Mouse (Mus musculus): ENCODE measurements around the gene Atmin. TPM values are rescaled to one million over a fixed set of nuclear protein-coding genes. Genes with fewer than 3 reads are reported as not detected.

Gene Atmin
- total RNA-seq, 1 experiment = 19.9 TPM

- no peak overlapping the region for H3K27ac ChIP-seq (ENCODE audit: insufficient read depth, low read depth, low read length, poor library complexity, severe bottlenecking)
- H3K36me3 ChIP-seq (ENCODE audit: control insufficient read depth, insufficient read depth, low read length, poor library complexity, severe bottlenecking) = peaks cover 27% of the 10 kb centered on the region
- no peak for TF ChIP-seq ZC3H11A (IDR thresholded peaks at IDR 0.05; ENCODE audit: borderline replicate concordance, low read depth, low read length)
- TF ChIP-seq ZNF384 (IDR thresholded peaks at IDR 0.05; ENCODE audit: low read depth, low read length) = no peak
- no peak for TF ChIP-seq MAFK (IDR thresholded peaks at IDR 0.05; ENCODE audit: insufficient read depth, low read depth, low read length)
- TF ChIP-seq CHD2 (IDR thresholded peaks at IDR 0.05; ENCODE audit: low read depth, low read length) = no peak
- no peak for TF ChIP-seq HCFC1 (IDR thresholded peaks at IDR 0.05; ENCODE audit: borderline replicate concordance, insufficient read depth, low read length)
- H3K4me3 ChIP-seq (ENCODE audit: insufficient read depth in 1 of 2, low read depth in 1 of 2, low read length in 2 of 2, poor library complexity in 1 of 2, severe bottlenecking in 1 of 2) = no peak overlapping the region
- no peak overlapping the region for H3K9ac ChIP-seq (ENCODE audit: insufficient read depth, low read depth, low read length, poor library complexity, severe bottlenecking)
- no peak for DNase-seq (ENCODE audit: low read depth, low spot score)
- no peaks in the 10 kb centered on the region for H3K9me3 ChIP-seq (ENCODE audit: control insufficient read depth, insufficient read depth, low read depth, low read length)
- in situ Hi-C loops (cut with MboI; ENCODE audit: low sequenced_read_pairs in 2 of 2, unreplicated experiment in 2 of 2) = no loop called here
- H3K4me1 ChIP-seq (ENCODE audit: control insufficient read depth in 2 of 2, insufficient read depth in 2 of 2, low read length in 2 of 2, poor library complexity in 1 of 2) = peaks cover 0 to 16% of the 10 kb centered on the region in 2 experiments; a peak in 3 of 4 replicates
Measured at GRCm38 (mm10) chr8:116951778-116952177, 8.6 kb downstream of the Atmin start.

GRCm38 (mm10) chr8:116952428-116952827 is 9.2 kb downstream of the Atmin start:
- Histone ChIP-seq H3K27ac (ENCODE audit: insufficient read depth, low read depth, low read length, poor library complexity, severe bottlenecking) (no peak overlapping the region), H3K36me3 (ENCODE audit: control insufficient read depth, insufficient read depth, low read length, poor library complexity, severe bottlenecking) (peaks cover 34% of the 10 kb centered on the region), H3K4me3 (ENCODE audit: insufficient read depth in 1 of 2, low read depth in 1 of 2, low read length in 2 of 2, poor library complexity in 1 of 2, severe bottlenecking in 1 of 2) (no peak overlapping the region), H3K9me3 (ENCODE audit: control insufficient read depth, insufficient read depth, low read depth, low read length) (no peaks in the 10 kb centered on the region), H3K4me1 (ENCODE audit: control insufficient read depth in 2 of 2, insufficient read depth in 2 of 2, low read length in 2 of 2, poor library complexity in 1 of 2) (peaks cover 0 to 13% of the 10 kb centered on the region in 2 experiments; a peak in 3 of 4 replicates), H3K9ac (ENCODE audit: insufficient read depth, low read depth, low read length, poor library complexity, severe bottlenecking) (no peak overlapping the region)
- TF ChIP-seq ZC3H11A (IDR thresholded peaks at IDR 0.05; ENCODE audit: borderline replicate concordance, low read depth, low read length) (no peak), MAFK (IDR thresholded peaks at IDR 0.05; ENCODE audit: insufficient read depth, low read depth, low read length) (no peak), HCFC1 (IDR thresholded peaks at IDR 0.05; ENCODE audit: borderline replicate concordance, insufficient read depth, low read length) (no peak), ZNF384 (IDR thresholded peaks at IDR 0.05; ENCODE audit: low read depth, low read length) (no peak), CHD2 (IDR thresholded peaks at IDR 0.05; ENCODE audit: low read depth, low read length) (no peak)
- in situ Hi-C loops (cut with MboI; ENCODE audit: low sequenced_read_pairs in 2 of 2, unreplicated experiment in 2 of 2) = no loop called here
- DNase-seq (ENCODE audit: low read depth, low spot score) = no peak

DNA sequence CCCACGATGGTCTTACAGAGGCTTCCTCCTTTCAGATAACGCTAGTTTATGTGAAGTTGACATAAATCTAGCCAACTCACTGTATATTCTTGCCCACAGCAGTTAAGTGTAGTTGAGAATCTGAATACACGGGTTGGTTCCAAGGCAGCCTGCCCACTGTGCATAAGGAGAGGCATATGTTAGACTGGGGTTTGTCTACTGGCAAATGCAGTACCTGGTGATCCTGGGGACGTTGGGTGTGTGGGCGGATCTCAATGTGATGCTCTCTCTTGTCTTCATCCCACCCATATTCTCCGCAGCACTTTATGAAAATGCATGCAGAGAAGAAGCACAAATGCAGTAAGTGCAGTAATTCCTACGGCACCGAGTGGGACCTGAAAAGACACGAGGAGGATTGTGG is 11.2 kb downstream of the Atmin start:
- DNase-seq (ENCODE audit: low read depth, low spot score) = no peak
- Histone ChIP-seq H3K9me3 (ENCODE audit: control insufficient read depth, insufficient read depth, low read depth, low read length) (no peaks in the 10 kb centered on the region), H3K36me3 (ENCODE audit: control insufficient read depth, insufficient read depth, low read length, poor library complexity, severe bottlenecking) (peaks cover 46% of the 10 kb centered on the region), H3K4me1 (ENCODE audit: control insufficient read depth in 2 of 2, insufficient read depth in 2 of 2, low read length in 2 of 2, poor library complexity in 1 of 2) (peaks cover 0 to 7% of the 10 kb centered on the region in 2 experiments; a peak in 2 of 4 replicates), H3K9ac (ENCODE audit: insufficient read depth, low read depth, low read length, poor library complexity, severe bottlenecking) (no peak overlapping the region), H3K27ac (ENCODE audit: insufficient read depth, low read depth, low read length, poor library complexity, severe bottlenecking) (no peak overlapping the region), H3K4me3 (ENCODE audit: insufficient read depth in 1 of 2, low read depth in 1 of 2, low read length in 2 of 2, poor library complexity in 1 of 2, severe bottlenecking in 1 of 2) (no peak overlapping the region)
- no peak for TF ChIP-seq ZC3H11A (IDR thresholded peaks at IDR 0.05; ENCODE audit: borderline replicate concordance, low read depth, low read length)
- in situ Hi-C loops (cut with MboI; ENCODE audit: low sequenced_read_pairs in 2 of 2, unreplicated experiment in 2 of 2) = no loop called here

GRCm38 (mm10) chr8:116969531-116969930 is 26.3 kb downstream of the Atmin start:
- no peak overlapping the region for H3K27ac ChIP-seq (ENCODE audit: insufficient read depth, low read depth, low read length, poor library complexity, severe bottlenecking)
- no peak for DNase-seq (ENCODE audit: low read depth, low spot score)
- no peak overlapping the region for H3K9ac ChIP-seq (ENCODE audit: insufficient read depth, low read depth, low read length, poor library complexity, severe bottlenecking)
- no peak overlapping the region for H3K4me3 ChIP-seq (ENCODE audit: insufficient read depth in 1 of 2, low read depth in 1 of 2, low read length in 2 of 2, poor library complexity in 1 of 2, severe bottlenecking in 1 of 2)
- H3K9me3 ChIP-seq (ENCODE audit: control insufficient read depth, insufficient read depth, low read depth, low read length) = no peaks in the 10 kb centered on the region
- H3K36me3 ChIP-seq (ENCODE audit: control insufficient read depth, insufficient read depth, low read length, poor library complexity, severe bottlenecking) = no peaks in the 10 kb centered on the region
- peaks cover 2 to 22% of the 10 kb centered on the region in 2 experiments; a peak in 2 of 4 replicates for H3K4me1 ChIP-seq (ENCODE audit: control insufficient read depth in 2 of 2, insufficient read depth in 2 of 2, low read length in 2 of 2, poor library complexity in 1 of 2)
- TF ChIP-seq HCFC1 (IDR thresholded peaks at IDR 0.05; ENCODE audit: borderline replicate concordance, insufficient read depth, low read length) (no peak), ZC3H11A (IDR thresholded peaks at IDR 0.05; ENCODE audit: borderline replicate concordance, low read depth, low read length) (no peak), ZNF384 (IDR thresholded peaks at IDR 0.05; ENCODE audit: low read depth, low read length) (no peak), CHD2 (IDR thresholded peaks at IDR 0.05; ENCODE audit: low read depth, low read length) (no peak), MAFK (IDR thresholded peaks at IDR 0.05; ENCODE audit: insufficient read depth, low read depth, low read length) (no peak)
- in situ Hi-C loops (cut with MboI; ENCODE audit: low sequenced_read_pairs in 2 of 2, unreplicated experiment in 2 of 2) = no loop called here

DNA sequence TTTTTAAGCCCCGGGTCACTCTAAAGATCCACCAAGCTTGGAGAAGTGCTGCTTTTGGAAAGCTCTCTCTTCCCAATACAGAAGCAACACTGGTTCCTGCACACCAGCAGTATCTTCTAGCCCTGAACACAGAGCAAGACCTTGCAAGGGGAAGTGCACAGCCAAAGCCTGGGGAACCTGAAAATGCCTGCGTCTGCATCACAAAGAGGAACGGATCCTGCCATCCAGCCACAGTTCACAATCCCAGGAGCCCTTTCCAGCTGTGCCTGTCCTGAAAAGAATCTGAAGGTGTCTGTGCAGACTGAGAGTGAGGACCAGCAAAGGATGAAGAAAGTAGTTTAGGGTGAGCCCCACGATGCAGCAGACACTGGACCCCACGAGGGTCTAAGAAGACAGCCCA is 31.9 kb downstream of the Atmin start:
- in situ Hi-C loops (cut with MboI; ENCODE audit: low sequenced_read_pairs in 2 of 2, unreplicated experiment in 2 of 2) = no loop called here

More for the DNA sequence above, 31.9 kb downstream of the Atmin start:
- H3K9me3 ChIP-seq (ENCODE audit: control insufficient read depth, insufficient read depth, low read depth, low read length) = no peaks in the 10 kb centered on the region
- H3K27ac ChIP-seq (ENCODE audit: insufficient read depth, low read depth, low read length, poor library complexity, severe bottlenecking) = peak overlapping the region; percentile 17; the same call in 1 of the 2 replicates
- H3K9ac ChIP-seq (ENCODE audit: insufficient read depth, low read depth, low read length, poor library complexity, severe bottlenecking) = no peak overlapping the region; the same call in 1 of the 2 replicates
- H3K4me3 ChIP-seq (ENCODE audit: insufficient read depth in 1 of 2, low read depth in 1 of 2, low read length in 2 of 2, poor library complexity in 1 of 2, severe bottlenecking in 1 of 2) = no peak overlapping the region
- DNase-seq (ENCODE audit: low read depth, low spot score) = no peak
- H3K36me3 ChIP-seq (ENCODE audit: control insufficient read depth, insufficient read depth, low read length, poor library complexity, severe bottlenecking) = no peaks in the 10 kb centered on the region
- no peak for TF ChIP-seq ZNF384 (IDR thresholded peaks at IDR 0.05; ENCODE audit: low read depth, low read length)
- TF ChIP-seq ZC3H11A (IDR thresholded peaks at IDR 0.05; ENCODE audit: borderline replicate concordance, low read depth, low read length) = no peak
- TF ChIP-seq HCFC1 (IDR thresholded peaks at IDR 0.05; ENCODE audit: borderline replicate concordance, insufficient read depth, low read length) = no peak
- TF ChIP-seq MAFK (IDR thresholded peaks at IDR 0.05; ENCODE audit: insufficient read depth, low read depth, low read length) = no peak
- no peak for TF ChIP-seq CHD2 (IDR thresholded peaks at IDR 0.05; ENCODE audit: low read depth, low read length)
- H3K4me1 ChIP-seq (ENCODE audit: control insufficient read depth in 2 of 2, insufficient read depth in 2 of 2, low read length in 2 of 2, poor library complexity in 1 of 2) = peaks cover 2 to 29% of the 10 kb centered on the region in 2 experiments; a peak in 2 of 4 replicates
